Mouse (Mus musculus) bone marrow macrophage, adult 2 months (primary cell): ENCODE results near the gene Wasf1.

Source experiments
- CTCF ChIP-seq: IDR thresholded peaks from 2 replicates; pipeline ENCODE4 v1.5.1; 2012; ENCODE audit warnings: low read depth, mild to moderate bottlenecking, low read length, moderate library complexity
- POLR2A ChIP-seq: IDR thresholded peaks from 2 replicates; pipeline ENCODE4 v1.6.1; 2012; ENCODE audit warnings: mild to moderate bottlenecking, low read depth, low read length, borderline replicate concordance

GRCm38 (mm10) chr10:40883644-40884278, 486 bp downstream of the Wasf1 start:
- TF ChIP-seq CTCF (no peak), POLR2A (no peak)
